Mouse (Mus musculus) spleen, adult 2 months (tissue): ENCODE measurements at regions not wholly inside any gene's neighbourhood (a gene's known extent, or its start where the extent isn't known, plus 50 kb on each side); places are given as distances from the start of the nearest gene placed in this dataset.

Source experiments
- CTCF ChIP-seq: fragments of 200-500 bp; IDR thresholded peaks from 2 replicates; pipeline ENCODE4 v1.5.1; 2011; ENCODE audit warnings: mild to moderate bottlenecking, inconsistent platforms; ENCODE audit not compliant: insufficient read depth, insufficient read length, insufficient replicate concordance; ENCODE audit errors: extremely low read depth
- POLR2A ChIP-seq: fragments of 200-500 bp; IDR thresholded peaks from 2 replicates; pipeline ENCODE4 v1.6.1; 2011; ENCODE audit warnings: low read depth, low read length, inconsistent platforms

- TF ChIP-seq CTCF (no peak), POLR2A (no peak)
Measured at GRCm38 (mm10) chr14:24867816-24868215, 380.9 kb downstream of the Rps24 start.
